Mouse (Mus musculus): Measurements from ENCODE around the gene Zfp296. TPM values are rescaled to one million over a fixed set of nuclear protein-coding genes. Genes with fewer than 3 reads are reported as not detected.

Zfp296 gene
- total RNA-seq, 2 experiments from 2014 or later, result 0.27 to 1.1 TPM

Other genes with a start within 250 kb of the Zfp296 start
- gene Ercc1, start 232.5 kb upstream of the Zfp296 start, total RNA-seq (2021), result 10 to 100 TPM; 34.1 to 40.5 TPM
- 10 to 100 TPM; 16.6 to 20.0 TPM for gene Cd3eap, start 217.8 kb upstream of the Zfp296 start, total RNA-seq (2021)
- gene Ppp1r13l, start 217.5 kb upstream of the Zfp296 start, total RNA-seq (2021), result 1 to 10 TPM; 5.4 to 9.9 TPM
- gene Ercc2, start 195.3 kb upstream of the Zfp296 start, total RNA-seq (2021), result 10 to 100 TPM; 31.9 to 32.3 TPM
- gene Klc3, start 173.2 kb upstream of the Zfp296 start, total RNA-seq (2021), result 1 to 10 TPM; 1.8 to 2.4 TPM
- gene Ckm, start 172.5 kb upstream of the Zfp296 start, total RNA-seq (2021), result not detected
- gene Mark4, start 118.5 kb upstream of the Zfp296 start, total RNA-seq (2021), result 10 to 100 TPM; 76.2 to 78.6 TPM
- under 1 TPM; 0.18 to 0.64 TPM for gene Exoc3l2, start 114.0 kb upstream of the Zfp296 start, total RNA-seq (2021)
- gene Bloc1s3, start 68.9 kb upstream of the Zfp296 start, total RNA-seq (2021), result 1 to 10 TPM; 6.7 to 7.4 TPM
- 10 to 100 TPM; 18.4 to 18.8 TPM for gene Trappc6a, start 68.9 kb upstream of the Zfp296 start, total RNA-seq (2021)
- under 1 TPM; 0.64 to 0.87 TPM for gene Nkpd1, start 59.4 kb upstream of the Zfp296 start, total RNA-seq (2021)
- 100 to 1,000 TPM; 122 TPM for gene Ppp1r37, start 14.2 kb upstream of the Zfp296 start, total RNA-seq (2021)
- gene Gemin7, start 308 bp downstream of the Zfp296 start, total RNA-seq (2021), result 10 to 100 TPM; 43.7 to 47.1 TPM
- 10 to 100 TPM; 70.9 to 81.0 TPM for gene Clasrp, start 27.2 kb downstream of the Zfp296 start, total RNA-seq (2021)
- gene Relb, start 52.2 kb downstream of the Zfp296 start, total RNA-seq (2021), result 1 to 10 TPM; 6.6 to 7.5 TPM
- gene Clptm1, start 87.7 kb downstream of the Zfp296 start, total RNA-seq (2021), result 100 to 1,000 TPM; 144 to 151 TPM
- not detected for gene Apoc2, start 100.7 kb downstream of the Zfp296 start, total RNA-seq (2021)
- gene Gm44805, start 104.1 kb downstream of the Zfp296 start, total RNA-seq (2021), result not detected
- not detected for gene Apoc4, start 104.2 kb downstream of the Zfp296 start, total RNA-seq (2021)
- gene Apoc1, start 115.4 kb downstream of the Zfp296 start, total RNA-seq (2021), result 1 to 10 TPM; 2.6 to 4.0 TPM
- gene Apoe, start 121.9 kb downstream of the Zfp296 start, total RNA-seq (2021), result 1,000 to 10,000 TPM; 2,052 to 2,099 TPM
- 100 to 1,000 TPM; 112 to 115 TPM for gene Tomm40, start 138.2 kb downstream of the Zfp296 start, total RNA-seq (2021)
- 1 to 10 TPM; 7.4 to 9.3 TPM for gene Nectin2, start 173.2 kb downstream of the Zfp296 start, total RNA-seq (2021)
- 10 to 100 TPM; 10.4 to 12.5 TPM for gene Bcam, start 193.7 kb downstream of the Zfp296 start, total RNA-seq (2021)
- gene Cblc, start 219.5 kb downstream of the Zfp296 start, total RNA-seq (2021), result not detected
- under 1 TPM; 0.46 to 0.53 TPM for gene Bcl3, start 245.5 kb downstream of the Zfp296 start, total RNA-seq (2021)